Mouse (Mus musculus): ENCODE data around the gene Fbrsl1. TPM values are rescaled to one million over a fixed set of nuclear protein-coding genes. Genes with fewer than 3 reads are reported as not detected.

The Fbrsl1 gene
- total RNA-seq, 2 experiments from 2014 or later: 4.9 to 6.3 TPM

DNA sequence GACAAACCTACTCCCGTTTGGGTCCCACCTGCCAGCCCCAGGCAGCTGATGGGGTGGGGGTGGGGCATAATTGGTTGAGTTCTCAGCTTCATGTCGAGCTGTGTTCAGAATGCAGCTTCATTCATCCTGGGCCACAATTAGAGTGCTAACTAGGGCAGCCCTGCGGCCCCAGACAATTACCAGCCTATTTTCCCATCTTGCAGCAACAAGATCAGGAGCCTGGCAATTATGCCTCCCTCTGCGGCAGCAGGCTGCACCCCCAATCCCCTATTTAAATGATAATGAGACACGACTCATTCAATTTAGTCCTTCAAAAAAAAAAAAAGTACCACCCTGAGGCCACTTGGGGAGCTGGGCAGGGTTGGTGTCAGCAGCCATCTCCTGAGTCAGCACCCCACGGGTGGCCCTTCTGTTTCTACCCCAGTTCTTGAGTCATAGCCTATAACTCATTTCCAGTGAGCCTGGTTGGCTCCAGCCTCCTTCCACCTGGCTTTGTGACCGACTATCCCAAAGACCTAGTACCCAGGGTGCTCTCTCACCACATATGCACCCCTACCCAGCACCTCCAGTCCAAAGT is 31.4 kb downstream of the Fbrsl1 start:
- no peak for ATAC-seq (replicated peaks; ENCODE audit: low FRiP score, poor library complexity, severe bottlenecking)

DNA sequence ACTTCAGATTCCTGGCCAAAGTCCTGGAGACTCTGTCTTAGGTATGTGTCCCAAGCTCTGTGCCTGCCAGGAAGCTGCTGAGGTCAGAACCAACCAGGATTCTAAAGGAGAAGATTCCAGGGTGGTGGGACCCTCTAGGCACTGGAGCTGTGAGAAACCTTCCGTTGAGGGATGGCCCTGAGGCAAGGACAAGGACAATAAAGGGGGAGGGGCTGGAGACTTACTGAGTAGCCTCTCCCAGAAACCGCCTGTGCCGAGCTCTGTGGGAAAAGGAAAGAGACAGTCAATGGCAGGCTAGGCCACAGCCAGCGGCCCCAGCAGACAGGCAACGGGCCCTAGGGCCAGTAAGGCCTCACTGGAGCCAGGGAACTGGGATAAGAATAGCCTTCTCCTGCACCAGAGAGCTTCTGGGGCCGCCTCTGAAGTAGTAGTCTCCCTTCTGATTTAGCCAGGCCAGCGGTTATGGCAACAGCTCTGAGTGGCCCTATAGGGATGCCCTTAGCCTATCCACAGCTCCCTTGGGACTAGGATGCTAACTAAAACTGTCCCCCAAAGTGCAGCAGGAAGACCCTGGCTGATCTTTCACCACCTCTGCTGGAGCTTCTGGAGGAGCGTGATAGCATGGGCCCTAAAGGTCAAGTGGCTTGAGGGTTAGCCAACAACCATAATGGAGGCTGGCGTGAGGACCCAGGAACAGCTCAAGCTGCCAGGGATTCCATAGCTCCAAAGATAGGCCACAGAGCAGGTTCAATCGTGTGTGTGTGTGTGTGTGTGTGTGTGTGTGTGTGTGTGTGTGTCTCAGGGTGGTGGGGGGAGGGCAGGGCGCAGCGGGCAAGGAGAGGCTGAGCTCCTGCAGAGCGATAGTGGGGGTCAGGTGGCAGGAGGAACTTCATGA is 32.2 kb downstream of the Fbrsl1 start:
- ATAC-seq (replicated peaks; ENCODE audit: low FRiP score, poor library complexity, severe bottlenecking): no peak

DNA sequence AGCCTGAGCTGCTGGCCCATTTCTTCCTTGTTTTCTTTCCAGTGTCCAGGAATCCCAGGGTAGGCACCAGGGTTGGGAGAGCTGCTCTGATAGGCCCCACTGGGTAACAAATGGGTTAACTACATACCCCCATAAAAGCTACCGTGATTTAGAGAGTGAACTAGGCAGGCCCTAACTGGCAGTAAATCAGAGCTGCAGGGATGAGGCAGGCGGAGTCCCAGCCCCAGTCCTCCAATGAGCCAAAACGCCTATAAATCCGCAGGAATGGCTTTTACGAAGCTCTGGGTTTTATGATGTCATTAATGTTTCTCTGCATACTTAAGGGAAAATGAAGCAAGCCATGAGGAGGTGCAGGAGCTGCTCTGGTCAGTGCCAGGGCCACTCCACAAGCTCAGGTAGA is 33.3 kb downstream of the Fbrsl1 start:
- ATAC-seq (replicated peaks; ENCODE audit: low FRiP score, poor library complexity, severe bottlenecking): no peak

DNA sequence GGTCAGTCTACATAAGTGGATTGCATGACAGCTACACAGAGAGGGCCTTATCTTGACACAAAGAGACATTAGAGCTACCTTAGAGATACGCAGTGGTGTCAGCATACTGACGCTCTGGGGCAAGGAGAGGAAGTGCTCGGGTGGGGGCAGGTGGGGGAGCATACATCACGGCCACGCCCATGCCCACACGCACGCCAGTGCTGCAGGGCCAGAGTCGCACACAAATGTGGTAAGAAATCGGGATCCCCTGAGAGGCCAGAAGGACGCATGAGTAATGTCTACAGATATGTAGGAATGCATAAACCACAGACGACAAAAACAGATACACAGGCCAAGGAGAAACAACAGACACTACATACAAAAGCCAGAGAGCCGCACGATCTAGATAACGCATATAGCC is 35.3 kb downstream of the Fbrsl1 start:
- ATAC-seq (replicated peaks; ENCODE audit: low FRiP score, poor library complexity, severe bottlenecking): no peak

DNA sequence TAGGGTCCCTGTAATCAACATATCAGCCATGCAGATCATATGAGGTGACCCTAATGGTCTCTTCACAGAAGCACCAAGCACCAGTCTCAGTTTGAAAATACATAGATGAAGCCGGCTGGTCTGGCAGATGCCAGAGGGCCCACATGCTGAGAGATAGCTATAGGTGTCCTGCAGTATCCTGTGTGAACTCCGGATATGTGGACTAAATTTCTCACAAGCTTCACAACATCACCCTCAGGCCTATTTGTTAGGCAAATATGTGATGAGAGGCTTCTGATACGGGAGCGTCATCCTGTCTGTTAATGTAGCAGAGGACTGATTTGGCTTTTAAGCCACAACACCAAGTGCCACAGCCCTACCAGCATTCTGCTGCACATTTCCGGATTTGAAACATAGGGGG is 37.9 kb downstream of the Fbrsl1 start:
- no peak for ATAC-seq (replicated peaks; ENCODE audit: low FRiP score, poor library complexity, severe bottlenecking)

DNA sequence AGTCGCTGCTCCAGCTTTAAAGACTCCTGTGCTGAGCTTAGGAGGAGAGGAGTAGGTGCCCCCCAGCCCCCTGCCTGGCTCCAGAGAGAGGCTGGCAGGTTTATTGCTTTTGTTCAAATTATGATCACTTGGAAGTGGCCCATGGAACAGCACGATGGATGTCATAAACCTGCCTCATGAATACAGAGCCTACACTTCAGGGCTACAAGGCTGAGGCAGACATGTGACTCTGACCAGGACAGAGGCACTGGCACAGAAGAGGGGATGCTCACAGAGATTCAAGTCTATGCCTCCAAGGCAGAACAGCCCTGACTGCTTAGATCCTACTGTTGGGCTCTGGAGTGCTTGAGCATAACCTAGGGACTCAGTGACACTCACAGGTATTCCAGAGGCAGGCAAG is 39.3 kb downstream of the Fbrsl1 start:
- ATAC-seq (replicated peaks; ENCODE audit: low FRiP score, poor library complexity, severe bottlenecking): no peak

DNA sequence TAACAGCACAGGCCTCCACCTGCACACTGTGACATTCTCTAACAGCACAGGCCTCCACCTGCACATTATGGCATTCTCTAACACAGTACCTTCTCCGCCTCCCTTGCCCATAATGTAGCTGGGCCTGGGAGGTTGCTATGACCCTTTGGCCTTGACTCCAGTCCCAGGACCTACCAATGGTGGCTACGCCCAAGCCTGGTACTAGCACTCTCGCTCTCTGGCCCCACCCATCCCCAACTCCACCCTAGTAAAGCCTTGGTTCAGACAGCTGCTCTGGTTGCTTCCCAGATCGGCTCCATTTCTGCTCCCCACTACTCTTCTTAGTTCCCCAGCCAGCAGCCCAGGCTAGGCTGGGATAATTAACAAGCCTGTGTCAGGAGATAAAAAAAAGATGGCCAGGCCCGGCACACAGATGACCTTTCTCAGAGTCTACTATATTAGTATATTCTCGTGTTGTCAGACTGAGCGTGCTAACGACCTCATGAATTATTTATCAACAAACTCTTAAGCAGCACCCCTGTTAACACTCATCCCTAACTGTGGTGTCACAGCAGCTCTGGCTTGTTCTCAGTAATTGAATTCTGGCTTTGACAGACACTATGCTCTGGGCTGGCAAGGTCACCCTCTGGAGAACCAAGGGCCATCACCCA is 42.1 kb downstream of the Fbrsl1 start:
- ATAC-seq (replicated peaks; ENCODE audit: low FRiP score, poor library complexity, severe bottlenecking): peak; percentile 47; the same call in 1 of the 2 replicates

DNA sequence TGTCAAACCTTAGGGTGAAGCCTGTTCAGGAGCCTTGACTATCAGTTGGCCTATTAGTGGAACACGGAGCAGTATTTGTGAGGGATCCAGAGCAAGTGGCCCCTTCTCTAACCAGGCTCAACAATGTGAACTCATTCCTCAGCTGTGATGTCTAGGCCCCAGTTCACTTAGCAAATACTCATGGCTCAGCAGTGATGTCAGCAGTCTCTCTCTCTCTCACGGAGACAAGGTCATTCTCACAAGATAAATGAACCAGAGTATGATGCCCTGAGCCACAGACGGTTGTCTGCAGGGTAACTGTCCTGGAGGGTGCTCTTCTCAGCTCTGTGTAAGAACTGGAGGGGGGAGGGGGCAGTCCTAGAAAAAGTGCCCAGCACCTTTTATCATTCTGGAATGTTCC is 44.4 kb downstream of the Fbrsl1 start:
- no peak for ATAC-seq (replicated peaks; ENCODE audit: low FRiP score, poor library complexity, severe bottlenecking)

DNA sequence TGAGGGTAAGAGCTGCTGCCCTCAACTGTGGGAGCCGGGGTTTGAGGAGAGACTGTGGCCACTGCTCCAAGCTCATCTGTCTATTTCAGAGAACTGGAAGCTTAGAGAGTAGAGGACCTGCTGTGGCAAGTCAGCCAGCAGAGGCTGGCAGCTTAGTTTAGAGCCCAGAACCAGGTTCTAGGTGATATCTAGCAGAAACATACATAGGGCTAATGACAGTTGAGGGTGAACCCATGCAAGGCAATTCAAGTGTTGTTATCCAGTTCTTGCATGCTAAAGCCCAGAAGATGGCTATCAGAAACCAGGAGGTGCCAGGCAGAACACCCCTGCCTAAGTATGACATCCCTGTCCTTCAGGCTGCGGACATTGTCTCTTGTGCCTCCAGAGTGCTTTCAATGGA is 45.7 kb downstream of the Fbrsl1 start:
- ATAC-seq (replicated peaks; ENCODE audit: low FRiP score, poor library complexity, severe bottlenecking): no peak

DNA sequence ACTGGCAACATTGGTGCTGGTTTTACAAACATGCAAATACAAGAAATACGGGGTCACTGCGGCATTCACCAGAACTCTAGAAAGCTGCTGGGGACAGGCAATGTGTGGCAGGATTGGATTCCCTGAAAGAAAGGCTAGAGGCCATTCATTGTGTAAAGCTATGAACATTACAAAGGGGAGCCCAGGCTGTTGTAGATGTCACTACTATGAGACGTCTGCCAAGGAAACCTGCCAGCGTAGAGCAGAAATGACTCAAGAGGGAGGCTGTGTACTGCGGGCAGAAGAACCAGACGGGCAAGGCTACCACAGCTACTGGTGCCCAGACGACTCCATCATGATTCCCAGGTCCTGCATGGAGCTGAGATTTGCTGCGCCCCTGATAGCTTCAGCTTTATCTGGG is 47.2 kb downstream of the Fbrsl1 start:
- ATAC-seq (replicated peaks; ENCODE audit: low FRiP score, poor library complexity, severe bottlenecking): no peak

DNA sequence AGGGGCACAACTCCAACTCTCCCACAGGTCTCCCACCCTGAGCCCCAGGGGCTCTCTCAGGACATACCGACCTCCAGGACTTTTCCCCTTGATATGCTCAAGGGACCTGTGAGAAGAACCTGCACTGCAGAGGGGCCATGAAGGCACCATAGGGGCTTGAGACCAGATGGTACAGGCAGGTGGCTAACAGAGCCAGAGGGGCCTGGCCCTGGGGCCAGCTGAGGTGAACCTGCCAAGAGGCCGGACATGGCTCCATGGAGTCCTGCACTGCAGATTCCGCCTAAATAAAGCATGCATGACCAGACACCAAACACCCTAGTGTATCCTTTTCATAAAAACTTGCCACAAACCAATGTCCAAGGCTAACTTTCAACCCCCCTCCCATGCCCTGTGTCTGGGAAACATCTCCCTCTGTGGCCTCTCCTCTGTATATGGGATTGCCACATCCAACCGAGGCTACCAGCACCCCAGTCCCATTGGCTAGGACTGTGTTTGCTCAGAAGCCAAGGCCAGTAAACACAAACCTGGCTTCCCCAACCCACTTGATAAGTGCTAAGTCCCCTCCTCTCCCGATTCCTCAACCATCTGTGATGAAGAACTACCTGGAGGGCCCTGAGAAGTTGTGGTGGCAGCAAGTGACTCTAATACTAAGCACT is 53.2 kb downstream of the Fbrsl1 start:
- ATAC-seq (replicated peaks; ENCODE audit: low FRiP score, poor library complexity, severe bottlenecking): no peak

DNA sequence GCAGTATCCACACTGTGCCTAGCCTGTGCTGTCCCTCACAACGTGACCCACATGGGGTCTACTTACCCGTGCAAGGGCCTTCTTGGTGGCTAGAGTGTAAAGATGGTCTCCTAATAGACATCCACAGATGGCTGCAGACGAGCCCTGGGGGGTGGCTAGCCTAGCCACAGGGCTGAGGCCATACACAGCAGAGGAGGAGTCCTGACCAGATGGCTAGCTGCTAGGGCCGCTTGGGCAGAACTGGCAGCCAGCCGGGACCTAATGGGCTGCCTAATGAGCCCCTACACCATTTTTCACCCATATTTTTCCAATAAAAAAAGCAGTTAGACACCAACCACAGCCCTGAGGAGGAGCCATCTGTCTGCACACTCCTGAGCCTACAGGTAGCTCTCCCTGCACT is 55.6 kb downstream of the Fbrsl1 start:
- ATAC-seq (replicated peaks; ENCODE audit: low FRiP score, poor library complexity, severe bottlenecking): no peak

DNA sequence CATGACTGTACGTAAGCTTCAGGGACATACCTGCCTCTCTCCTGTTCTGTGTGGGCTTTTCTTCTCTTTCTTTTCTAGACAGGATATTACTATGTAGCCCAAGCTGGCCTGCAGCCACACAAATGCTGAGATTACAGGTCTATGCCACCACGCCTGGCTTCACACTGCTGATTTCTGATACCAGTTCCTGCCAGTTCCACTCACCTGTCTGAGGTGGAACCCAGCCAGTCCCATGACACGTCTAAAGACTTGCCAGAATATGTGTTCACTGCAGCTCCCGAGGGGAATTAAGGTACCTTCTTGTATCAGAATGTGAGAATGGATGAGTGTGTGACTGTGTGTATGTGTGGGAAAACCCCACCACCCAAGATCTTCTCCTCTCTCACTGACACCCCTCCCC is 57.7 kb downstream of the Fbrsl1 start:
- ATAC-seq (replicated peaks; ENCODE audit: low FRiP score, poor library complexity, severe bottlenecking): no peak

DNA sequence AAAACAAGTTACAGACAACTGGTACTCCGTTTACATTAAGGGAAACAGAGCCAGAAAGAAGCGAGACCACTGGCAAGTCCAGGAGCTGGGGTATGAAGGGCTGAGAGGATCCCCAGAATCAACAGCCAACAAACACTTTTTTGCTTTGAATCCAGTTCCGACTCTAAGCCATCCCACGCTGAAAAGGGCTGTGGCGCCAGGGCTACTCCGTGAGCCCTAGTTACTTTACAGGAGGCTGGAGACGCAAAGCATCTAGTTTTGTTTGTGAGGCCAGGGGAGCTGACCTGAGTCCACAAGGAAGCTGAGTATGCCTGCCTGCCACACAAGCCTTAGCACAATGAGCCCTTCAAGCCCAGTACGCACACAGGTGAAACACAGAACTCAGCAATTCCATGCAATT is 61.0 kb downstream of the Fbrsl1 start:
- ATAC-seq (replicated peaks; ENCODE audit: low FRiP score, poor library complexity, severe bottlenecking): no peak

DNA sequence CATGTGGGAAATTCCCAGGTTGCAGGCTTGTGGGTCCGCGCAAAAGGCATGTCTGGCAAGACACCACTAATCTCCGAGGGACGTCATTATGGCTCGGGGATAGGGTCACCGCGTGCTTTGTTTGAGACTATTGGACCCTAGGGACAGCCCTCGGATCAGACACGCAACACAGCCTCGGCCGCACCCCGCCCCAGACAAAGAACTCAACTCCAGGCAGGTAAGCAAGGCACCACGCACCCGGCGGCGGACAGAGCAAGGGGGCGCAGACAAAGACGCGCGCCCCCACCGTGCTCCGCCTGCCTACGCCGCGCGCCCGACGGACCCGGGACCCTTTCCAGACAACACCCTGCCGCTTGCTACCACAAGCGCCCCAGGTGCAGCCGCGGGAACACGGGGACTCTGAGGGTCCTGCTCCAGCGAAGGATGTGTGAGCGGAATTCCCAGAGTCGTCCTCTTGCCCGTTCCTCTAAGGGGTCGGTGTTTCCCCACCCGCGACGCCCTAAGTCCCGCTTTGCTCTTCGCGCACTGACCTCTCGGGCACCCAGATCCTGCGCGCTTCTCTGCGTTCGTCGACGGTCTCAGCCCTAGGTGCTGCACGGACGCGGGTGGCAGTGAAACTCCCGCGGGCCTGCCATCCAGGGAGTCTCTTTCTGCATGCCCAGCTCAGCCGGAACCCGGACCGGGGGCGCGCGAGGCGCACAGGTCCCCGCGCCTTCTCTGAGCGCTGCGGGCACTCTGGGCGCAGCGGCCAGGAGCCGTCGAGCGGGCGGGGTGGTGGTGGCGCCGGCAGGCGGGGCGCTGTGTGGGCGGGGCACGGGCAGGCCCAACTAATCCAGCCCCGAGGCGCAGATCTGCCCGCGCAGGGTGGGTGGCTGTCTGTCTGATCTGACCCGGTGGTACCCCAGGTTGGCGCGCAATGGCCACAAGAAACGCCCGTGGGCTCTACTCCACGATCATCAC is 61.7 kb downstream of the Fbrsl1 start:
- no peak for ATAC-seq (replicated peaks; ENCODE audit: low FRiP score, poor library complexity, severe bottlenecking)

DNA sequence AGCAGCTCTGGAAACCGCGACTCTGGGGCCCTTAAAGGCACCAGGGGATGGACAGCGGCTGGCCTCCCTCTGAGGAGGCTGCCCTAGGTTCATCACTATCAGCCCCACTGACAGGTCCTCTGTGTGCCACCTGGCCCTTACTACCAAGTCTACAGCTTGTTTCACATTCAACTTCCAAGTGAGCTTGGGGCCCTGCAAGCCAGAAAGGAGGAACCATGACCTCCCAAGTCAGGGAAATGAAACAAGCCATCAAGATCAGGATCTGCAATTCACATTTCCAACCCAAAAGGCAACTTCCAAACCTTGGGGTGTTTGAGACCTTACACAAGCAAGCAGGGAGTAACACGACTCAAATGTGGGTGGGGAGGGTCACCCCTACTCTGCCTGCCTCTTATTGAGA is 63.0 kb downstream of the Fbrsl1 start:
- ATAC-seq (replicated peaks; ENCODE audit: low FRiP score, poor library complexity, severe bottlenecking): no peak

DNA sequence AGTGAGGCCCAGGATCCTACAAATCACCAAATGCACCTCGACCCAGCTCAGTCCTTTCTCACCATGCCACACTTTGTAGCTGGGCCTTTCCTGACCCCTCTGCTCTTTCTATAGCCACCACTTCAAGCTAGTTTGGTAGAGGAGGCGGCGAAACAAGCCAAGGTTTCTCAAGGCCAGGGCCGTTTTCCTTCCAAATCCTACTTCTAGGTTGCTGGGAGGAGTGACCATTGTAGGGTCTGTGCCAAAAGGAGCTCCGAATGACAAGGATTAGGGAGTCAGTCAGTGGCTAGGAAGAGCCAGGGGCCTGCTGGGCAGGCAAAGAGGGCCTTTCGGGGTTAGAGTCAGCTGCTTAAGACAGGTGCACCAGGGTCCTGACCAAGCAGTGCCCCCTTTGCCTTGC is 63.8 kb downstream of the Fbrsl1 start:
- no peak for ATAC-seq (replicated peaks; ENCODE audit: low FRiP score, poor library complexity, severe bottlenecking)

DNA sequence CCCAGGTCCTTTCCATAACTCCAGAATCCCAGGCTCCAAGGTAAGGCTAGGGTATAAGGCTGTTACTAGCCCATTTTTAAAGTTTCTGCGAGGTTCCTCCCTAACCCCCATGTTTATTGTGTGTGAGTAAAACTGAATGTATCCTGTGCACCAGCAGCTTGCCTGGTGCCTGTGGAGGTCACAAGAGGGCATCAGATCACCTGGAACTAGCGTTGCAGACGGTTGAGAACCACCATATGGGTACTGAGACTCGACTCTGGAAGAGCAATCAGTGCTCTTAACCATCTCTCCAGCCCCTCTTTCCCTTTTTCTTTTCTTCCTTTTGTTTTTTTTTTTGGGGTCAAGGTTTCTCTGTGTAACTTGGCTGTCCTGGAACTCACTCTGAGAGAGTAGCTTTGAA is 68.5 kb downstream of the Fbrsl1 start:
- ATAC-seq (replicated peaks; ENCODE audit: low FRiP score, poor library complexity, severe bottlenecking): no peak

DNA sequence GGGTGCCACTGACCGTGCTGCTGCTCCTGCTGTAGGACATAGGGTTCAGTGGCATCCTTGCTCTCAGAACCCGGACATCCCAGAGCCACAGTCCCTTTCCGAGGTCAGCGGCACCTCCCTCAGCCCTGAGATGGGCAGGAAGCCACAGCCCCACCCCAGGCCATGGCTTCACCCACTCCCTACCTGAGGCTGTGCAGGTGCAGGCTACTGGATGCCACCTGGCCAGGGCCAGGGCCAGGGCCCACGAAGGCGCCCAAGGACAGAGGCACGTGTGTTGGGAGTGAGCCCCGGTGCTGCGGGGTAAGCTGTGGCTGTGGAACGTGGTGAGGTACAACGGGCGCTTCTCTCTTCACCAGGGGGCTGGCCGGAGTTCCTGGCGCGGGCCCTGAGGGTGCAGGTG is 69.2 kb downstream of the Fbrsl1 start:
- ATAC-seq (replicated peaks; ENCODE audit: low FRiP score, poor library complexity, severe bottlenecking): no peak

DNA sequence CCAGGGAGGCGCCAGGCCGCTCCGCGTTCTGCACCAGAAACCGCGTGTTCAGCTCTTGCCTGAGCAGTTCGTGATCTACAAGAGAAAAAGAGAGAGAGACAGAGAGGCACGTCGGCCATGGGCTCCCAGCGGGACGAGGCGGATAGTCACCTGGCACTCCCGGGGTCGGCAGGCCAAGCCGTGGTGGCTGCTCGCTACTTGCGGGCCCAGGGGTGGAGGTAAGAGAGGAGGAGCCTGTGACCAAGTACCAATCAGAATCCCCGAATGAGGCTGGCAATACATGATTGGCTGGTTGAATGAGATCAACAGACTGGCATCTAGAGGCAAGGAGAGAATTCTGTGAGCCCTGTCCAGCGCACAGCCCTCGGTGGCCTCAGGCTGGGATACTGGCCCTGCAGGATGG is 70.1 kb downstream of the Fbrsl1 start:
- no peak for ATAC-seq (replicated peaks; ENCODE audit: low FRiP score, poor library complexity, severe bottlenecking)
